Mouse (Mus musculus) MEL (cell line): ENCODE results near the gene Dock9. TPM values are rescaled to one million over a fixed set of nuclear protein-coding genes. Genes with fewer than 3 reads are reported as not detected.

Experiments used
- DNase-seq: peaks from one replicate; pipeline ENCODE4 v3.0.0; 2011; ENCODE audit warnings: low read depth, low spot score
- H3K27ac ChIP-seq: 2 replicates; pipeline ENCODE4 v1.5.1; 2012; ENCODE audit warnings: low read depth, mild to moderate bottlenecking, control low read depth, low read length, moderate library complexity; ENCODE audit not compliant: control insufficient read depth
- H3K27me3 ChIP-seq, 2 experiments: fragments of 150-350 bp in 1 of 2; sonication (generic) in 1 of 2; 2 replicates each; pipeline ENCODE4 v1.6.1; 2012; ENCODE audit warnings: low read length in 2 of 2, mild to moderate bottlenecking in 2 of 2, improper control_type of control experiment in 1 of 2, moderate library complexity in 1 of 2; ENCODE audit not compliant: insufficient read depth in 2 of 2, control insufficient read depth in 1 of 2
- H3K36me3 ChIP-seq, 2 experiments: 2 replicates each; pipeline ENCODE4 v1.6.1; 2012 to 2014; ENCODE audit warnings: low read length in 2 of 2, improper control_type of control experiment in 1 of 2, inconsistent platforms in 1 of 2, mild to moderate bottlenecking in 1 of 2; ENCODE audit not compliant: insufficient read depth in 2 of 2, control insufficient read depth in 1 of 2
- H3K4me1 ChIP-seq, 2 experiments: fragments of 150-350 bp in 1 of 2; sonication (generic) in 1 of 2; 2 replicates each; pipeline ENCODE4 v1.6.1; 2012; ENCODE audit warnings: low read length in 2 of 2, improper control_type of control experiment in 1 of 2, mild to moderate bottlenecking in 1 of 2; ENCODE audit not compliant: insufficient read depth in 2 of 2, control insufficient read depth in 1 of 2
- H3K4me3 ChIP-seq, 2 experiments: fragments of 150-350 bp in 1 of 2; sonication (generic) in 1 of 2; 2 replicates each; pipeline ENCODE4 v1.5.1; 2012; ENCODE audit warnings: low read depth in 2 of 2, low read length in 2 of 2, mild to moderate bottlenecking in 2 of 2, moderate library complexity in 2 of 2, control low read depth in 1 of 2, improper control_type of control experiment in 1 of 2; ENCODE audit not compliant: control insufficient read depth in 1 of 2, insufficient read depth in 1 of 2
- H3K79me2 ChIP-seq: 2 replicates; pipeline ENCODE4 v1.6.1; 2012; ENCODE audit warnings: mild to moderate bottlenecking, low read length, moderate library complexity; ENCODE audit not compliant: control insufficient read depth, poor library complexity, insufficient read depth
- H3K9ac ChIP-seq: 2 replicates; pipeline ENCODE4 v1.6.1; 2012; ENCODE audit warnings: low read depth, mild to moderate bottlenecking, control low read depth, low read length, moderate library complexity; ENCODE audit not compliant: control insufficient read depth, poor library complexity, severe bottlenecking
- H3K9me3 ChIP-seq: fragments of 150-350 bp; sonication (generic); replicated peaks from 2 replicates; pipeline ENCODE4 v1.6.1; 2012; ENCODE audit warnings: mild to moderate bottlenecking, low read length, improper control_type of control experiment, moderate library complexity; ENCODE audit not compliant: insufficient read depth
- CHD1 ChIP-seq: IDR thresholded peaks from 2 replicates; pipeline ENCODE4 v1.6.1; 2012; ENCODE audit warnings: low read depth, mild to moderate bottlenecking, inconsistent platforms, low read length, improper control_type of control experiment
- CHD2 ChIP-seq: IDR thresholded peaks from 2 replicates; pipeline ENCODE4 v1.6.1; 2011; ENCODE audit warnings: low read length, improper control_type of control experiment
- CTCF ChIP-seq, 3 experiments: IDR thresholded peaks in 2 of 3; conservative IDR thresholded peaks in 1 of 3; 2 replicates each; pipeline ENCODE4 v1.5.1; 2011 to 2012; ENCODE audit warnings: low read length in 3 of 3, low read depth in 2 of 3, mild to moderate bottlenecking in 2 of 3, improper control_type of control experiment in 1 of 3, inconsistent platforms in 1 of 3, mixed read lengths in 1 of 3, moderate library complexity in 1 of 3; ENCODE audit not compliant: control insufficient read depth in 1 of 3, insufficient read depth in 1 of 3, poor library complexity in 1 of 3, severe bottlenecking in 1 of 3
- ELF1 ChIP-seq: IDR thresholded peaks from 2 replicates; pipeline ENCODE4 v1.6.1; 2014; ENCODE audit warnings: low read depth, mild to moderate bottlenecking, inconsistent platforms, low read length, improper control_type of control experiment, moderate library complexity
- ETS1 ChIP-seq: IDR thresholded peaks from 2 replicates; pipeline ENCODE4 v1.6.1; 2012; ENCODE audit warnings: low read depth, mild to moderate bottlenecking, inconsistent platforms, low read length, improper control_type of control experiment, moderate library complexity
- GATA1 ChIP-seq: IDR thresholded peaks from 2 replicates; pipeline ENCODE4 v1.6.1; 2011; ENCODE audit warnings: low read depth, low read length, improper control_type of control experiment
- HCFC1 ChIP-seq: IDR thresholded peaks from 2 replicates; pipeline ENCODE4 v1.6.1; 2012; ENCODE audit warnings: low read depth, mild to moderate bottlenecking, inconsistent platforms, low read length, improper control_type of control experiment, moderate library complexity
- JUND ChIP-seq: IDR thresholded peaks from 2 replicates; pipeline ENCODE4 v1.6.1; 2011; ENCODE audit warnings: low read depth, mild to moderate bottlenecking, improper control_type of control experiment, low read length
- KAT2A ChIP-seq: conservative IDR thresholded peaks from 2 replicates; pipeline ENCODE4 v1.6.1; 2012; ENCODE audit warnings: low read depth, low read length, improper control_type of control experiment, inconsistent platforms
- MAFK ChIP-seq: IDR thresholded peaks from 2 replicates; pipeline ENCODE4 v1.6.1; 2011; ENCODE audit warnings: low read depth, mild to moderate bottlenecking, low read length, improper control_type of control experiment, borderline replicate concordance
- MAX ChIP-seq: IDR thresholded peaks from 2 replicates; pipeline ENCODE4 v1.6.1; 2011; ENCODE audit warnings: low read length, improper control_type of control experiment
- MAZ ChIP-seq: IDR thresholded peaks from 2 replicates; pipeline ENCODE4 v1.6.1; 2012; ENCODE audit warnings: low read depth, mild to moderate bottlenecking, inconsistent platforms, low read length, improper control_type of control experiment
- MEF2A ChIP-seq: IDR thresholded peaks from 2 replicates; pipeline ENCODE4 v1.6.1; 2014; ENCODE audit warnings: low read depth, mild to moderate bottlenecking, inconsistent platforms, low read length, improper control_type of control experiment; ENCODE audit not compliant: poor library complexity, insufficient replicate concordance, severe bottlenecking; ENCODE audit errors: extremely low read depth
- MXI1 ChIP-seq: IDR thresholded peaks from 2 replicates; pipeline ENCODE4 v1.6.1; 2011; ENCODE audit warnings: mild to moderate bottlenecking, low read depth, low read length, improper control_type of control experiment
- NELFE ChIP-seq: IDR thresholded peaks from 2 replicates; pipeline ENCODE4 v1.6.1; 2011; ENCODE audit warnings: low read depth, low read length, improper control_type of control experiment
- SMC3 ChIP-seq: IDR thresholded peaks from 2 replicates; pipeline ENCODE4 v1.6.1; 2011; ENCODE audit warnings: low read depth, low read length, improper control_type of control experiment
- TCF12 ChIP-seq: IDR thresholded peaks from 2 replicates; pipeline ENCODE4 v1.6.1; 2014; ENCODE audit warnings: low read depth, mild to moderate bottlenecking, inconsistent platforms, low read length, improper control_type of control experiment, moderate library complexity
- UBTF ChIP-seq: IDR thresholded peaks from 2 replicates; pipeline ENCODE4 v1.6.1; 2012; ENCODE audit warnings: low read depth, mild to moderate bottlenecking, inconsistent platforms, low read length, improper control_type of control experiment, moderate library complexity, borderline replicate concordance; ENCODE audit not compliant: insufficient read depth
- USF1 ChIP-seq: IDR thresholded peaks from 2 replicates; pipeline ENCODE4 v1.6.1; 2014; ENCODE audit warnings: low read depth, mild to moderate bottlenecking, inconsistent platforms, low read length, improper control_type of control experiment, moderate library complexity
- USF2 ChIP-seq, 2 experiments: IDR thresholded peaks; 2 replicates each; pipeline ENCODE4 v1.6.1; 2011 to 2012; ENCODE audit warnings: improper control_type of control experiment in 2 of 2, low read length in 2 of 2, borderline replicate concordance in 1 of 2, inconsistent platforms in 1 of 2, low read depth in 1 of 2, mild to moderate bottlenecking in 1 of 2; ENCODE audit not compliant: insufficient read depth in 1 of 2
- ZC3H11A ChIP-seq: IDR thresholded peaks from 2 replicates; pipeline ENCODE4 v1.6.1; 2012; ENCODE audit warnings: low read depth, mild to moderate bottlenecking, inconsistent platforms, low read length, improper control_type of control experiment
- ZNF384 ChIP-seq: IDR thresholded peaks from 2 replicates; pipeline ENCODE4 v1.6.1; 2012; ENCODE audit warnings: low read depth, mild to moderate bottlenecking, inconsistent platforms, low read length, improper control_type of control experiment
- polyA plus RNA-seq, 2 experiments: library from polyadenylated mRNA; stranded (reverse) in 1 of 2; unstranded in 1 of 2; fragments of >175 nt in 1 of 2; fragments of >200 nt in 1 of 2; gene quantifications; 2 replicates each; pipeline versions ENCODE4 v1.2.1 to v1.2.4; 2012; ENCODE audit warnings: low replicate concordance in 2 of 2, low read depth in 1 of 2; ENCODE audit not compliant: insufficient read length in 2 of 2, insufficient read depth in 1 of 2, missing spikeins in 1 of 2
- total RNA-seq: library from RNA; depleted of rRNA; stranded (reverse); fragments of 300-350 nt; gene quantifications from 2 replicates; pipeline ENCODE4 v1.2.3, GENCODE M21; 2012

The Dock9 gene
- total and polyA plus RNA-seq, 3 experiments: 6.3 to 9.4 TPM; not detected in 1

GRCm38 (mm10) chr14:121611533-121611932, 186.1 kb downstream of the Dock9 start:
- Histone ChIP-seq H3K36me3 (no peaks in the 10 kb centered on the region), H3K4me3 (no peak overlapping the region), H3K9me3 (no peaks in the 10 kb centered on the region), H3K79me2 (no peaks in the 10 kb centered on the region), H3K4me1 (no peaks in the 10 kb centered on the region), H3K27me3 (no peaks in the 10 kb centered on the region), H3K9ac (no peak overlapping the region), H3K27ac (no peak overlapping the region)
- DNase-seq: no peak
- TF ChIP-seq SMC3: no peak
- no peak for TF ChIP-seq CTCF (IDR thresholded peaks at IDR 0.05 in 2 of 3, conservative IDR thresholded peaks at IDR 0.05 in 1 of 3; ENCODE audit: control insufficient read depth in 1 of 3, insufficient read depth in 1 of 3, low read depth in 2 of 3, low read length in 3 of 3, poor library complexity in 1 of 3, severe bottlenecking in 1 of 3)
- no peak for TF ChIP-seq MAX
- TF ChIP-seq HCFC1: no peak
- TF ChIP-seq MXI1: no peak
- TF ChIP-seq KAT2A: no peak
- TF ChIP-seq ELF1: no peak
- no peak for TF ChIP-seq USF1
- TF ChIP-seq CHD1: no peak
- no peak for TF ChIP-seq ETS1
- no peak for TF ChIP-seq NELFE
- no peak for TF ChIP-seq MEF2A
- TF ChIP-seq JUND: no peak
- TF ChIP-seq USF2 (IDR thresholded peaks at IDR 0.05; ENCODE audit: borderline replicate concordance in 1 of 2, insufficient read depth in 1 of 2, low read depth in 1 of 2, low read length in 2 of 2): no peak
- no peak for TF ChIP-seq MAFK
- TF ChIP-seq ZNF384: no peak

GRCm38 (mm10) chr14:121611098-121611497, 186.5 kb downstream of the Dock9 start:
- H3K79me2 ChIP-seq: no peaks in the 10 kb centered on the region
- TF ChIP-seq MAFK (no peak), MAX (no peak), GATA1 (no peak), ZNF384 (no peak), CHD2 (no peak), MAZ (no peak), ZC3H11A (no peak), ELF1 (no peak), USF2 (IDR thresholded peaks at IDR 0.05; ENCODE audit: borderline replicate concordance in 1 of 2, insufficient read depth in 1 of 2, low read depth in 1 of 2, low read length in 2 of 2) (no peak), ETS1 (no peak), TCF12 (no peak), SMC3 (no peak), UBTF (no peak), CHD1 (no peak)
- no peaks in the 10 kb centered on the region for H3K27me3 ChIP-seq
- H3K9me3 ChIP-seq: no peaks in the 10 kb centered on the region
- no peak for DNase-seq
- H3K4me1 ChIP-seq: no peaks in the 10 kb centered on the region
- H3K9ac ChIP-seq: no peak overlapping the region
- no peaks in the 10 kb centered on the region for H3K36me3 ChIP-seq
- H3K27ac ChIP-seq: no peak overlapping the region
- H3K4me3 ChIP-seq: no peak overlapping the region
